Mouse (Mus musculus) midbrain, embryonic 14.5 days (tissue): Measurements from ENCODE around the gene Psmc5. TPM values are rescaled to one million over a fixed set of nuclear protein-coding genes. Genes with fewer than 3 reads are reported as not detected.
A peak's percentile ranks its signal among the peaks of the same experiment; 100 is the strongest.

Experiments used
- ATAC-seq: fragments of 200-750 bp; cut with Nextera tagmentation; 2 replicates; pipeline ENCODE4 v1.8.0; 2017; ENCODE audit warnings: moderate number of reproducible peaks, moderate library complexity; ENCODE audit not compliant: low FRiP score, low TSS enrichment
- DNase-seq: peaks from one replicate; pipeline ENCODE4 v3.0.0-alpha.2; 2015
- H3K27ac ChIP-seq: fragments of 300-500 bp; sonication (generic); replicated peaks from 2 replicates; pipeline ENCODE4 v1.5.1; 2014; ENCODE audit warnings: mild to moderate bottlenecking, low read depth, low read length, moderate library complexity
- H3K27me3 ChIP-seq: fragments of 300-500 bp; sonication (generic); 2 replicates; pipeline ENCODE4 v1.6.1; 2014; ENCODE audit warnings: low read length, control low read depth, mixed read lengths; ENCODE audit not compliant: control insufficient read depth, insufficient read depth
- H3K36me3 ChIP-seq: fragments of 300-500 bp; sonication (generic); 2 replicates; pipeline ENCODE4 v1.6.1; 2014; ENCODE audit warnings: low read length, control low read depth; ENCODE audit not compliant: control insufficient read depth, insufficient read depth
- H3K4me1 ChIP-seq: fragments of 300-500 bp; sonication (generic); 2 replicates; pipeline ENCODE4 v1.6.1; 2014; ENCODE audit warnings: mild to moderate bottlenecking, antibody characterized with exemption, low read length, control low read depth; ENCODE audit not compliant: control insufficient read depth, insufficient read depth
- H3K4me2 ChIP-seq: fragments of 300-500 bp; sonication (generic); 2 replicates; pipeline ENCODE4 v1.6.1; 2014; ENCODE audit warnings: mild to moderate bottlenecking, low read length, moderate library complexity
- H3K4me3 ChIP-seq: fragments of 300-500 bp; sonication (generic); replicated peaks from 2 replicates; pipeline ENCODE4 v1.5.1; 2014; ENCODE audit warnings: low read depth, low read length
- H3K9ac ChIP-seq: fragments of 300-500 bp; sonication (generic); replicated peaks from 2 replicates; pipeline ENCODE4 v1.6.1; 2014; ENCODE audit warnings: mild to moderate bottlenecking, low read length, moderate library complexity
- H3K9me3 ChIP-seq: fragments of 300-500 bp; sonication (generic); 2 replicates; pipeline ENCODE4 v1.6.1; 2016; ENCODE audit warnings: low read length, control low read depth, mixed read lengths; ENCODE audit not compliant: control insufficient read depth
- WGBS: fragments of 180-500 bp; shearing (Covaris S2); extraction: QIAGEN DNeasy Blood & Tissue Kit; methylation state at CpG from one replicate; pipeline ENCODE4 v1.1.7; 2014; 5-methylcytosine and 5-hydroxymethylcytosine counted together
- polyA plus RNA-seq: library from polyadenylated mRNA; unstranded; fragments of >200 nt; fragmentation: Nextera tagmentation; extraction: Ambion mirVana; gene quantifications from 2 replicates; pipeline ENCODE4 v1.2.1, GENCODE M21; 2014

Gene Psmc5
- polyA plus RNA-seq, 1 experiment from 2014 or later = 265 TPM

- Histone ChIP-seq H3K4me3 (no peak overlapping the region), H3K4me1 (no peaks in the 10 kb centered on the region), H3K36me3 (peaks cover 100% of the 10 kb centered on the region), H3K27ac (no peak overlapping the region), H3K4me2 (no peak overlapping the region), H3K9ac (no peak overlapping the region), H3K27me3 (no peaks in the 10 kb centered on the region), H3K9me3 (no peaks in the 10 kb centered on the region)
- no peak for DNase-seq
- 97% methylated on average over 1 of the region's 1 CpGs for WGBS
- no peak for ATAC-seq
Measured at GRCm38 (mm10) chr11:106246834-106247233, 9.1 kb upstream of the Psmc5 start.

GRCm38 (mm10) chr11:106249326-106249725, 6.6 kb upstream of the Psmc5 start:
- 93% methylated on average over 7 of the region's 7 CpGs for WGBS
- H3K4me1 ChIP-seq = no peaks in the 10 kb centered on the region
- no peak overlapping the region for H3K27ac ChIP-seq
- H3K27me3 ChIP-seq = no peaks in the 10 kb centered on the region
- no peak overlapping the region for H3K4me2 ChIP-seq
- H3K36me3 ChIP-seq = peaks cover 97% of the 10 kb centered on the region
- ATAC-seq (no peak), DNase-seq (no peak)
- no peak overlapping the region for H3K9ac ChIP-seq
- no peaks in the 10 kb centered on the region for H3K9me3 ChIP-seq
- H3K4me3 ChIP-seq = no peak overlapping the region

DNA sequence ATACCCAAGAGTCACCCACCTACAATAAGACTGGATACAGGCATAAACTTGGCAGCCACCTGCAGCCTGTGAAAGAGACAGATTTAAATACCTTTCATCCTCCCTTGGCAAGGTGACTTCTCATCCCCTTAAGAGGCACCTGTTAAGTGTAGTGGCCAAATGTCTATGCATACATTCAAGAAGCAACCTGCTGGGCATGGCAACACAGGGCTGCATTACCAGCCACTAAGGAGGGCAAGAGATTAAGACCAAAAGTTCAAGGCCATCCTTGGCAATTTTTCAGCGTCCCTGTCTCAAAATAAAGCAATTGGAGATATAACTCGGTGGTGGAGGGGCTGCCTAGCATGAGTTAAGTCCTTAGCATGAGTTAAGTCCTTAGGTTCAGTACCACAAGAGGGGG, 1.2 kb upstream of the Psmc5 start:
- Histone ChIP-seq H3K4me3 (peak overlapping the region; percentile 84), H3K9ac (peak overlapping the region; percentile 74; the same call in 1 of the 2 replicates), H3K4me1 (peaks cover 21% of the 10 kb centered on the region), H3K4me2 (peak overlapping the region; percentile 97), H3K9me3 (no peaks in the 10 kb centered on the region), H3K27me3 (no peaks in the 10 kb centered on the region), H3K27ac (no peak overlapping the region), H3K36me3 (peaks cover 61% of the 10 kb centered on the region)
- WGBS = 24% methylated on average over 2 of the region's 2 CpGs
- no peak for DNase-seq
- no peak for ATAC-seq

GRCm38 (mm10) chr11:106255174-106255573, 780 bp upstream of the Psmc5 start:
- H3K4me2 ChIP-seq = peak overlapping the region; percentile 97
- H3K4me1 ChIP-seq = peaks cover 21% of the 10 kb centered on the region
- H3K9ac ChIP-seq = peak overlapping the region; percentile 74; the same call in 1 of the 2 replicates
- no peaks in the 10 kb centered on the region for H3K27me3 ChIP-seq
- 4% methylated on average over 22 of the region's 22 CpGs for WGBS
- peaks cover 56% of the 10 kb centered on the region for H3K36me3 ChIP-seq
- peak overlapping the region; percentile 84 for H3K4me3 ChIP-seq
- DNase-seq (no peak), ATAC-seq (no peak)
- no peak overlapping the region for H3K27ac ChIP-seq
- H3K9me3 ChIP-seq = no peaks in the 10 kb centered on the region

DNA sequence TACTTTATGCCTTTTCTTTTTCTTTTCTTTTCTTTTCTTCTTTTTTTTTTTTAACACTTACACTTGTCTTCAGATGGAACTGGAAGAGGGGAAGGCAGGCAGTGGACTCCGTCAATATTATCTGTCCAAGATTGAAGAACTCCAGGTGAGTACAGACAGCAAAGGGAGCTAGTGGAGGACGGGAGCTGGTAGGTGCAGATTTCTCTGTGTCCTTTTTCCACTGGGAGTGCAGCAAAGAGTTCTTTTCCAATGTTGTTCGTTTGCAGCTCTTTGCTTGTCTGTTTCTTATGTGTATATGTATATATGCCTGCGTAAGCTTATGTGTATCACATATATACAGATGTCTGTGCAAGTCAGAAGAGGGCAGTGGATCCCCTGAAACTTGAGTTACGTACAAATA, 821 bp downstream of the Psmc5 start:
- H3K9ac ChIP-seq = peak overlapping the region; percentile 74
- peaks cover 54% of the 10 kb centered on the region for H3K36me3 ChIP-seq
- H3K27ac ChIP-seq = no peak overlapping the region
- no peak for DNase-seq
- 72% methylated on average over 5 of the region's 5 CpGs for WGBS
- peak overlapping the region; percentile 84 for H3K4me3 ChIP-seq
- H3K4me1 ChIP-seq = peaks cover 21% of the 10 kb centered on the region
- H3K27me3 ChIP-seq = no peaks in the 10 kb centered on the region
- no peaks in the 10 kb centered on the region for H3K9me3 ChIP-seq
- peak overlapping the region; percentile 97 for H3K4me2 ChIP-seq
- ATAC-seq = no peak

GRCm38 (mm10) chr11:106260826-106261450, 5.0 kb downstream of the Psmc5 start:
- Histone ChIP-seq H3K27me3 (no peaks in the 10 kb centered on the region), H3K9me3 (no peaks in the 10 kb centered on the region), H3K4me1 (peaks cover 12% of the 10 kb centered on the region), H3K4me3 (no peak overlapping the region), H3K9ac (no peak overlapping the region), H3K27ac (no peak overlapping the region), H3K4me2 (no peak overlapping the region), H3K36me3 (peaks cover 73% of the 10 kb centered on the region)
- 90% methylated on average over 14 of the region's 14 CpGs for WGBS
- no peak for DNase-seq
- no peak for ATAC-seq

GRCm38 (mm10) chr11:106263963-106264362, 8.0 kb downstream of the Psmc5 start:
- Histone ChIP-seq H3K9ac (no peak overlapping the region), H3K27me3 (no peaks in the 10 kb centered on the region), H3K4me3 (no peak overlapping the region), H3K36me3 (peaks cover 76% of the 10 kb centered on the region), H3K4me1 (peaks cover 5% of the 10 kb centered on the region; the same call in 1 of the 2 replicates), H3K4me2 (no peak overlapping the region), H3K9me3 (no peaks in the 10 kb centered on the region), H3K27ac (no peak overlapping the region)
- ATAC-seq = no peak
- WGBS = 91% methylated on average over 9 of the region's 9 CpGs
- DNase-seq = no peak

- H3K4me2 ChIP-seq = no peak overlapping the region
- H3K27me3 ChIP-seq = no peaks in the 10 kb centered on the region
- no peak overlapping the region for H3K9ac ChIP-seq
- WGBS = 94% methylated on average over 15 of the region's 15 CpGs
- H3K4me1 ChIP-seq = peaks cover 5% of the 10 kb centered on the region; the same call in 1 of the 2 replicates
- ATAC-seq (no peak), DNase-seq (no peak)
- no peak overlapping the region for H3K4me3 ChIP-seq
- no peak overlapping the region for H3K27ac ChIP-seq
- H3K9me3 ChIP-seq = no peaks in the 10 kb centered on the region
- H3K36me3 ChIP-seq = peaks cover 70% of the 10 kb centered on the region
Measured at GRCm38 (mm10) chr11:106264988-106265387, 9.0 kb downstream of the Psmc5 start.

DNA sequence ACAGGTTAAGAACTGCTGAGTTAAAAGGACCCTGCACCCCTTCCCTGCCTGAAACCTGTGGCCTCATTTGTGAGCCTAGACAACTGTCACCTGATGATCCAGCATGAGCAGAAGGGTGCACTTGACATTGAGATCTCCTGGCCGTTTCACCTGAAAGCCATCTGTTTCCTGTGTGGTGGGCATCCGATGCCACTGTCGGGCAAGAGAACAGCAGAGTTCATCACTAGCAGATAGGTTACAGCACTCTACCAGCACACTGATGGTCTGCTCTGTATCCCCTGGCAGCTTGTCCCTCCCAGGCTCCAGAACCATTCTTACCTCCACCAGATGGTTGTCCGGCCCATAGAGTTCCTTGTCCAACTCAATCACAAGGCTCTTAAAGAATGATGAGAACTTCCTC, 9.6 kb downstream of the Psmc5 start:
- H3K4me2 ChIP-seq = no peak overlapping the region
- no peak overlapping the region for H3K4me3 ChIP-seq
- no peak for DNase-seq
- H3K36me3 ChIP-seq = peaks cover 69% of the 10 kb centered on the region
- no peak overlapping the region for H3K9ac ChIP-seq
- ATAC-seq = no peak
- no peaks in the 10 kb centered on the region for H3K9me3 ChIP-seq
- H3K27ac ChIP-seq = no peak overlapping the region
- no peaks in the 10 kb centered on the region for H3K27me3 ChIP-seq
- H3K4me1 ChIP-seq = peaks cover 5% of the 10 kb centered on the region; the same call in 1 of the 2 replicates
- WGBS = 94% methylated on average over 4 of the region's 4 CpGs
